Mouse (Mus musculus): Measurements from ENCODE around the gene Tmub2.

Gene Tmub2

GRCm38 (mm10) chr11:102284501-102285094 lies at the start of gene Tmub2:
Gene Tmub2 (plus strand): TSS chr11:102284931.
- peak; percentile 98 for DNase-seq (ENCODE audit: low spot score)

- DNase-seq (ENCODE audit: low spot score): no peak
These were observed 48.7 kb upstream of the Tmub2 start for GRCm38 (mm10) chr11:102236022-102236421.

GRCm38 (mm10) chr11:102240636-102241035 lies 44.1 kb upstream of the Tmub2 start:
- DNase-seq (ENCODE audit: low spot score): no peak

GRCm38 (mm10) chr11:102241246-102241645 lies 43.5 kb upstream of the Tmub2 start:
- no peak for DNase-seq (ENCODE audit: low spot score)

GRCm38 (mm10) chr11:102241874-102242273 lies 42.9 kb upstream of the Tmub2 start:
- no peak for DNase-seq (ENCODE audit: low spot score)

- peak; percentile 33 for DNase-seq (ENCODE audit: low spot score)
These were observed 39.7 kb upstream of the Tmub2 start for GRCm38 (mm10) chr11:102244926-102245449.

GRCm38 (mm10) chr11:102245581-102246272 lies 39.0 kb upstream of the Tmub2 start:
- DNase-seq (ENCODE audit: low spot score): no peak

GRCm38 (mm10) chr11:102246273-102246635 lies 38.5 kb upstream of the Tmub2 start:
- no peak for DNase-seq (ENCODE audit: low spot score)

- no peak for DNase-seq (ENCODE audit: low spot score)
These were observed 37.9 kb upstream of the Tmub2 start for GRCm38 (mm10) chr11:102246871-102247270.

GRCm38 (mm10) chr11:102248630-102249230 lies 36.0 kb upstream of the Tmub2 start, which contains the start of gene BC030867:
Gene BC030867 (plus strand): TSS chr11:102248882.
- peak; percentile 92 for DNase-seq (ENCODE audit: low spot score)

- DNase-seq (ENCODE audit: low spot score): no peak
These were observed 35.2 kb upstream of the Tmub2 start for GRCm38 (mm10) chr11:102249351-102250090.

GRCm38 (mm10) chr11:102257514-102257913 lies 27.2 kb upstream of the Tmub2 start:
- no peak for DNase-seq (ENCODE audit: low spot score)

- no peak for DNase-seq (ENCODE audit: low spot score)
These were observed 26.6 kb upstream of the Tmub2 start for GRCm38 (mm10) chr11:102258095-102258494.

GRCm38 (mm10) chr11:102258521-102258920 lies 26.2 kb upstream of the Tmub2 start:
- no peak for DNase-seq (ENCODE audit: low spot score)

GRCm38 (mm10) chr11:102263211-102263610 lies 21.5 kb upstream of the Tmub2 start:
- no peak for DNase-seq (ENCODE audit: low spot score)

GRCm38 (mm10) chr11:102265816-102266215 lies 18.9 kb upstream of the Tmub2 start:
- DNase-seq (ENCODE audit: low spot score): no peak

GRCm38 (mm10) chr11:102266631-102267355 lies 17.9 kb upstream of the Tmub2 start:
- DNase-seq (ENCODE audit: low spot score): no peak

GRCm38 (mm10) chr11:102267480-102267879 lies 17.3 kb upstream of the Tmub2 start:
- peak; percentile 60 for DNase-seq (ENCODE audit: low spot score)

GRCm38 (mm10) chr11:102268520-102269244 lies 16.0 kb upstream of the Tmub2 start, which contains the start of gene Asb16:
Gene Asb16 (plus strand): TSS chr11:102268743.
- no peak for DNase-seq (ENCODE audit: low spot score)

- DNase-seq (ENCODE audit: low spot score): no peak
These were observed 8.3 kb upstream of the Tmub2 start for GRCm38 (mm10) chr11:102276411-102276915.

GRCm38 (mm10) chr11:102277754-102278153 lies 7.0 kb upstream of the Tmub2 start:
- no peak for DNase-seq (ENCODE audit: low spot score)

All from testis, postnatal 14 days (tissue).